Mouse (Mus musculus) G1E (cell line): ENCODE results near the gene Sin3b. TPM values are rescaled to one million over a fixed set of nuclear protein-coding genes. Genes with fewer than 3 reads are reported as not detected.

ENCODE experiments used
- ATAC-seq: 2 replicates; pipeline ENCODE4 v1.8.0; 2016; ENCODE audit warnings: mild to moderate bottlenecking; ENCODE audit not compliant: insufficient number of reproducible peaks, poor library complexity, low FRiP score, severe bottlenecking; ENCODE audit errors: extremely low read depth
- DNase-seq: peaks from one replicate; pipeline ENCODE4 v3.0.0; 2012; ENCODE audit warnings: low spot score
- H3K27me3 ChIP-seq: 2 replicates; pipeline ENCODE4 v1.6.1; 2012; ENCODE audit warnings: mild to moderate bottlenecking, low read length, inconsistent platforms; ENCODE audit not compliant: insufficient read depth
- H3K36me3 ChIP-seq: replicated peaks from 2 replicates; pipeline ENCODE3; 2012; ENCODE audit warnings: mild to moderate bottlenecking, inconsistent platforms
- H3K4me1 ChIP-seq: 2 replicates; pipeline ENCODE4 v1.6.1; 2012; ENCODE audit warnings: low read depth, low read length, inconsistent platforms, mixed read lengths; ENCODE audit not compliant: insufficient read depth
- H3K4me3 ChIP-seq: 2 replicates; pipeline ENCODE4 v1.5.1; 2012; ENCODE audit warnings: low read depth, mild to moderate bottlenecking, inconsistent platforms, low read length, moderate library complexity, mixed read lengths
- H3K9me3 ChIP-seq: replicated peaks from 2 replicates; pipeline ENCODE4 v1.6.1; 2012; ENCODE audit warnings: inconsistent platforms
- CTCF ChIP-seq: IDR thresholded peaks from 2 replicates; pipeline ENCODE4 v1.5.1; 2012; ENCODE audit warnings: low read depth, low read length, inconsistent platforms, mixed read lengths
- GATA1 ChIP-seq: IDR thresholded peaks from 2 replicates; pipeline ENCODE4 v1.6.1; 2012; ENCODE audit warnings: borderline replicate concordance, low read length, inconsistent platforms, mixed read lengths
- GATA2 ChIP-seq: IDR thresholded peaks from 2 replicates; pipeline ENCODE4 v1.6.1; 2012; ENCODE audit warnings: low read depth, low read length, inconsistent platforms, borderline replicate concordance
- POLR2AphosphoS5 ChIP-seq: IDR thresholded peaks from 2 replicates; pipeline ENCODE4 v1.6.1; 2012; ENCODE audit warnings: low read depth, low read length, inconsistent platforms; ENCODE audit not compliant: insufficient replicate concordance
- TAL1 ChIP-seq: conservative IDR thresholded peaks from 2 replicates; pipeline ENCODE4 v1.6.1; 2012; ENCODE audit warnings: low read depth, low read length, inconsistent platforms, mixed read lengths
- polyA plus RNA-seq: library from polyadenylated mRNA; stranded (reverse); fragments of >175 nt; gene quantifications from 2 replicates; pipeline ENCODE4 v1.2.3, GENCODE M21; 2012
- total RNA-seq, 2 experiments: library from RNA; stranded (forward) in 1 of 2; stranded (reverse) in 1 of 2; fragments of 200-1000 nt in 1 of 2; fragments of >200 nt in 1 of 2; fragmentation: Nextera tagmentation in 1 of 2; gene quantifications; 2 replicates each; pipeline ENCODE4 v1.2.3; 2014 to 2017

Gene Sin3b
- total and polyA plus RNA-seq, 3 experiments: 58.9 to 186 (median 82.2) TPM

DNA sequence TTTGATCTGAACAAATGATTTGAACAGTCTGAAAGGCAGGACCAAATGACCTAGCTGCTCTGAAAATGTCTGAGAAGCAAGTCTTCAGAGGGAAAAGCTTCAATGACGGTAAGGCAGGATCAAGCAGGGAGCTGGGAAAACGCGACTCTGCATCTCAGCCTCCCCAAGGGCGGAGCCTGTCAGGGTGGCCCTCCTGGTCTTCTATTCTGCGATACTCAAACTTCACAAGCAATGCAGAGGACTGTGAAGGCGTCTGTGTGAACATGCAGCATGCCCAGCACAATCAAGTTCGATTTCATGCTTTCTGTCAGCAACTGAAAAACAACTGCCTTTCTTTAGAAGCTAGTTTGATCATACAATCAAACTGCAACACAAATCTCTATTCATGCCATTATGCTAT lies 43.7 kb downstream of the Sin3b start:
- Histone ChIP-seq H3K9me3 (no peaks in the 10 kb centered on the region), H3K4me3 (no peak overlapping the region), H3K36me3 (no peaks in the 10 kb centered on the region), H3K27me3 (peaks cover 15% of the 10 kb centered on the region; the same call in 1 of the 2 replicates), H3K4me1 (no peaks in the 10 kb centered on the region)
- TF ChIP-seq TAL1 (no peak), GATA1 (no peak), CTCF (no peak), POLR2AphosphoS5 (no peak), GATA2 (no peak)
- DNase-seq (no peak), ATAC-seq (no peak)

DNA sequence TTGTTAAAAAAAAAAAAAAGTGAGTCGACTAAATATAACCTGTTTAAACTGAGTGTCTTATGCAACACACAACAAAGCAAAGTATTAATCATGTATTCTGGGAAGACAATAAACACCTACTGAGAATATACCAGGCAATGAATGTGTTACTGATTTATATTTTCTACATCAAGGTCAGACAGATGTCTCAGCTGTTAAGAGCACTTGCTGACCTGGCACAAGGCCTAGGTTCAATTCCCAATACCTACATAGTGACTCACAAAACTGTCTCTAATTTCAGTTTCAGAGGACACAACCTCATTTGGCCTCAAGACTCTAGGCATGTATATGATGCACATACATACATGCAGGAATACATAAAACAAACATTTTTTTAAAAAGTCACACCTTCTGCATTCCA lies 54.7 kb downstream of the Sin3b start:
- peaks cover 15% of the 10 kb centered on the region for H3K9me3 ChIP-seq
- ATAC-seq (no peak), DNase-seq (no peak)
- no peaks in the 10 kb centered on the region for H3K27me3 ChIP-seq
- H3K36me3 ChIP-seq: no peaks in the 10 kb centered on the region
- TF ChIP-seq CTCF: no peak
- TF ChIP-seq GATA2: no peak
- no peak overlapping the region for H3K4me3 ChIP-seq
- no peaks in the 10 kb centered on the region for H3K4me1 ChIP-seq

DNA sequence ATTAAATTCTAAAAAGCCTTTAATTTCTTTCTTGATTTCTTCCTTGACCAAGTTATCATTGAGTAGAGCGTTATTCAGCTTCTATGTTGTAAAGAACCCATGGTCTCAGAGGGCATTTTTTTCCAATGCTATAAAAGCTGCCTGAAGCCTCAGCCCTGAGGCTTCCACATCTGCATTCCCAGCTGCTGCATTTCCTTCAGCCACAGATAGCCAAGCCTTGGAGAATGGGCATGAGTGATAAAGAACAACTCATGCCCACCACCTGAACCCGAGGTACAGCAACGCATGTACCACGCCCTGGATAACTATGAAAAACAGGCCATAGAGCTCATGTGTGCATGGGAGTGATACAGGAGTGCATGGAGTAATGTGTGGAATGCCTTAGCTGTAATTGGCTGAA lies 57.6 kb downstream of the Sin3b start:
- Histone ChIP-seq H3K27me3 (peaks cover 8% of the 10 kb centered on the region; the same call in 1 of the 2 replicates), H3K36me3 (no peaks in the 10 kb centered on the region), H3K9me3 (peaks cover 15% of the 10 kb centered on the region), H3K4me3 (no peak overlapping the region), H3K4me1 (no peaks in the 10 kb centered on the region)
- no peak for ATAC-seq
- DNase-seq: no peak
- TF ChIP-seq CTCF: no peak
- no peak for TF ChIP-seq POLR2AphosphoS5
- no peak for TF ChIP-seq GATA1
- TF ChIP-seq TAL1: no peak
- TF ChIP-seq GATA2: no peak

DNA sequence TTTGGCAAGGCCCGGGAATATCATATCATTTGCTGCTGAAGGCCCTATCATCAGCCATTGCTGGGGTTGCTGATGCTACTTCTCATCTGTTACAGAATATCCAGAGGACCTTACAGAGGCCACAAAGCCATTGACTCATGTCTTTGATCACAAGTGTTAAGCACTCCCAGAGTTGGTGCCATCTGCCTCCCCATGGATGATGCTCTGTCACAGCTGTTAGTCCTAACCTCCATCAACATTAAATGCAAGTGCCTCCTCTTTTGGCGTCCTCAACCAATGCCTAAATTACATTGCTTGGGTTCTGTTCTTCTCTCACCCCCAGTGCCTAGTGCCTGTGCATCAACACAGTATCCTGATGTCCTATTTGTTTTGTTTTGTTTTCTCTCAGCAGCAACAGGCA lies 78.5 kb downstream of the Sin3b start:
- ATAC-seq: no peak
- TF ChIP-seq TAL1: no peak
- no peak for TF ChIP-seq CTCF
- no peak for TF ChIP-seq GATA1
- TF ChIP-seq GATA2: no peak
- TF ChIP-seq POLR2AphosphoS5: no peak

More for the DNA sequence above, 78.5 kb downstream of the Sin3b start:
- Histone ChIP-seq H3K9me3 (no peaks in the 10 kb centered on the region), H3K36me3 (no peaks in the 10 kb centered on the region), H3K4me3 (no peak overlapping the region), H3K4me1 (no peaks in the 10 kb centered on the region), H3K27me3 (no peaks in the 10 kb centered on the region)
- DNase-seq: no peak

Other genes starting within 250 kb of the Sin3b start
- gene Cherp, start 248.1 kb upstream of the Sin3b start, total RNA-seq (2014; fragmentation: Nextera tagmentation): 142 and 187 TPM in 2 replicates
- gene Cherp, start 248.1 kb upstream of the Sin3b start, total RNA-seq (2017): 11.0 and 16.2 TPM in 2 replicates
- gene Cherp, start 248.1 kb upstream of the Sin3b start, polyA plus RNA-seq: 303 and 317 TPM in 2 replicates
- 22.4 and 40.9 TPM in 2 replicates for gene Slc35e1, start 230.7 kb upstream of the Sin3b start, total RNA-seq (2014; fragmentation: Nextera tagmentation)
- gene Slc35e1, start 230.7 kb upstream of the Sin3b start, total RNA-seq (2017): 22.7 and 24.5 TPM in 2 replicates
- 7.9 and 9.0 TPM in 2 replicates for gene Slc35e1, start 230.7 kb upstream of the Sin3b start, polyA plus RNA-seq
- 14.8 and 17.9 TPM in 2 replicates for gene Med26, start 175.0 kb upstream of the Sin3b start, total RNA-seq (2014; fragmentation: Nextera tagmentation)
- 6.9 and 7.6 TPM in 2 replicates for gene Med26, start 175.0 kb upstream of the Sin3b start, total RNA-seq (2017)
- gene Med26, start 175.0 kb upstream of the Sin3b start, polyA plus RNA-seq: 43.8 and 61.3 TPM in 2 replicates
- 26.8 and 36.6 TPM in 2 replicates for gene Smim7, start 152.2 kb upstream of the Sin3b start, total RNA-seq (2014; fragmentation: Nextera tagmentation)
- 30.6 and 32.9 TPM in 2 replicates for gene Smim7, start 152.2 kb upstream of the Sin3b start, total RNA-seq (2017)
- gene Smim7, start 152.2 kb upstream of the Sin3b start, polyA plus RNA-seq: 14.3 and 15.8 TPM in 2 replicates
- 3.3 and 3.5 TPM in 2 replicates for gene Tmem38a, start 151.2 kb upstream of the Sin3b start, total RNA-seq (2014; fragmentation: Nextera tagmentation)
- gene Tmem38a, start 151.2 kb upstream of the Sin3b start, total RNA-seq (2017): 1.6 and 2.6 TPM in 2 replicates
- 2.8 and 3.1 TPM in 2 replicates for gene Tmem38a, start 151.2 kb upstream of the Sin3b start, polyA plus RNA-seq
- gene Nwd1, start 76.6 kb upstream of the Sin3b start, total RNA-seq (2014; fragmentation: Nextera tagmentation): not detected in 2 replicates
- 0.06 and 0.16 TPM in 2 replicates for gene Nwd1, start 76.6 kb upstream of the Sin3b start, total RNA-seq (2017)
- 0.05 TPM in 1 of 2 replicates, not detected in the other for gene Nwd1, start 76.6 kb upstream of the Sin3b start, polyA plus RNA-seq
- gene F2rl3, start 38.6 kb downstream of the Sin3b start, total RNA-seq (2014; fragmentation: Nextera tagmentation): not detected in 2 replicates
- gene F2rl3, start 38.6 kb downstream of the Sin3b start, total RNA-seq (2017): 0.05 and 0.12 TPM in 2 replicates
- gene F2rl3, start 38.6 kb downstream of the Sin3b start, polyA plus RNA-seq: 0.03 TPM in 1 of 2 replicates, not detected in the other